Mouse (Mus musculus) bone marrow, adult 2 months (tissue): ENCODE measurements at regions not wholly inside any gene's neighbourhood (a gene's known extent, or its start where the extent isn't known, plus 50 kb on each side); places are given as distances from the start of the nearest gene placed in this dataset.

Experiments used
- H3K27ac ChIP-seq: fragments of 200-500 bp; 2 replicates; pipeline ENCODE4 v1.5.1; 2012; ENCODE audit warnings: low read depth, mild to moderate bottlenecking, control low read depth, inconsistent platforms, low read length; ENCODE audit not compliant: control insufficient read depth, poor library complexity, insufficient read depth
- H3K4me1 ChIP-seq: fragments of 200-500 bp; 2 replicates; pipeline ENCODE4 v1.6.1; 2011; ENCODE audit warnings: low read length; ENCODE audit not compliant: control insufficient read depth, insufficient read depth
- H3K4me3 ChIP-seq: fragments of 200-500 bp; replicated peaks from 2 replicates; pipeline ENCODE3; 2011; ENCODE audit warnings: mild to moderate bottlenecking, low read depth, low read length, control low read depth; ENCODE audit not compliant: control insufficient read depth
- CTCF ChIP-seq: fragments of 200-500 bp; IDR thresholded peaks from 2 replicates; pipeline ENCODE4 v1.5.1; 2011; ENCODE audit warnings: low read length, control low read depth; ENCODE audit not compliant: control insufficient read depth, insufficient read depth
- POLR2A ChIP-seq: fragments of 200-500 bp; IDR thresholded peaks from 2 replicates; pipeline ENCODE4 v1.6.1; 2011; ENCODE audit warnings: low read depth, mild to moderate bottlenecking, control low read depth, low read length, borderline replicate concordance; ENCODE audit not compliant: control insufficient read depth
- WGBS: fragments of 180-500 bp; shearing (Covaris S2); methylation state at CpG from one replicate; pipeline ENCODE4 v1.1.7; 2018; 5-methylcytosine and 5-hydroxymethylcytosine counted together

GRCm38 (mm10) chr15:56473679-56474078 lies 1003.7 kb downstream of the Slc22a22 start:
- TF ChIP-seq CTCF (no peak), POLR2A (no peak)
- Histone ChIP-seq H3K4me1 (no peaks in the 10 kb centered on the region), H3K27ac (no peak overlapping the region), H3K4me3 (no peak overlapping the region)
- WGBS, result 73% methylated on average over 1 of the region's 1 CpGs

GRCm38 (mm10) chr15:56451881-56452280 lies 1025.5 kb downstream of the Slc22a22 start:
- Histone ChIP-seq H3K4me1 (no peaks in the 10 kb centered on the region), H3K27ac (no peak overlapping the region), H3K4me3 (no peak overlapping the region)
- TF ChIP-seq CTCF (no peak), POLR2A (no peak)
- WGBS, result 54% methylated on average over 4 of the region's 4 CpGs

- no peak overlapping the region for H3K4me3 ChIP-seq
- TF ChIP-seq POLR2A (no peak), CTCF (no peak)
- 68% methylated on average over 10 of the region's 10 CpGs for WGBS
- H3K27ac ChIP-seq, result no peak overlapping the region
- no peaks in the 10 kb centered on the region for H3K4me1 ChIP-seq
Observed at GRCm38 (mm10) chr15:56448015-56448645, 1029.3 kb downstream of the Slc22a22 start.

GRCm38 (mm10) chr15:56440171-56440570 lies 1037.3 kb downstream of the Slc22a22 start:
- no peak overlapping the region for H3K4me3 ChIP-seq
- WGBS, result 64% methylated on average over 4 of the region's 4 CpGs
- no peak for TF ChIP-seq POLR2A
- TF ChIP-seq CTCF, result no peak
- H3K4me1 ChIP-seq, result no peaks in the 10 kb centered on the region
- H3K27ac ChIP-seq, result no peak overlapping the region

- Histone ChIP-seq H3K4me3 (no peak overlapping the region), H3K27ac (no peak overlapping the region), H3K4me1 (no peaks in the 10 kb centered on the region)
- TF ChIP-seq CTCF, result no peak
- TF ChIP-seq POLR2A, result no peak
- WGBS, result 57% methylated on average over 2 of the region's 2 CpGs
Observed at GRCm38 (mm10) chr15:56438370-56438769, 1039.1 kb downstream of the Slc22a22 start.

- 70% methylated on average over 6 of the region's 6 CpGs for WGBS
- no peak overlapping the region for H3K27ac ChIP-seq
- H3K4me3 ChIP-seq, result no peak overlapping the region
- no peak for TF ChIP-seq POLR2A
- no peak for TF ChIP-seq CTCF
- H3K4me1 ChIP-seq, result no peaks in the 10 kb centered on the region
Observed at GRCm38 (mm10) chr15:56436131-56436530, 1041.3 kb downstream of the Slc22a22 start.

GRCm38 (mm10) chr15:56425986-56426385 lies 1051.4 kb downstream of the Slc22a22 start:
- WGBS, result 64% methylated on average over 4 of the region's 4 CpGs
- Histone ChIP-seq H3K27ac (no peak overlapping the region), H3K4me3 (no peak overlapping the region), H3K4me1 (no peaks in the 10 kb centered on the region)
- TF ChIP-seq CTCF (no peak), POLR2A (no peak)

GRCm38 (mm10) chr15:56420681-56421080 lies 1056.7 kb downstream of the Slc22a22 start:
- H3K4me3 ChIP-seq, result no peak overlapping the region
- H3K27ac ChIP-seq, result no peak overlapping the region
- no peaks in the 10 kb centered on the region for H3K4me1 ChIP-seq
- WGBS, result 65% methylated on average over 1 of the region's 1 CpGs
- TF ChIP-seq CTCF (no peak), POLR2A (no peak)

- no peaks in the 10 kb centered on the region for H3K4me1 ChIP-seq
- H3K4me3 ChIP-seq, result no peak overlapping the region
- TF ChIP-seq POLR2A (no peak), CTCF (no peak)
- H3K27ac ChIP-seq, result no peak overlapping the region
Observed at GRCm38 (mm10) chr15:56391982-56392381, 1085.4 kb downstream of the Slc22a22 start.
